Mouse (Mus musculus) stomach, postnatal 0 days (tissue): ENCODE measurements at regions not wholly inside any gene's neighbourhood (a gene's known extent, or its start where the extent isn't known, plus 50 kb on each side); places are given as distances from the start of the nearest gene placed in this dataset.

Experiments
- ATAC-seq: fragments of 200-750 bp; cut with Nextera tagmentation; 2 replicates; pipeline ENCODE4 v1.8.0; 2017; ENCODE audit not compliant: low FRiP score, low TSS enrichment
- DNase-seq: peaks from one replicate; pipeline ENCODE4 v3.0.0-alpha.2; 2016; ENCODE audit warnings: low spot score
- H3K27ac ChIP-seq: fragments of 300-500 bp; sonication (generic); replicated peaks from 2 replicates; pipeline ENCODE4 v1.5.1; 2014; ENCODE audit warnings: mild to moderate bottlenecking, control low read depth
- H3K27me3 ChIP-seq: fragments of 300-500 bp; sonication (generic); 2 replicates; pipeline ENCODE4 v1.6.1; 2014; ENCODE audit warnings: low read length; ENCODE audit not compliant: control insufficient read depth, insufficient read depth
- H3K36me3 ChIP-seq: fragments of 300-500 bp; sonication (generic); 2 replicates; pipeline ENCODE4 v1.6.1; 2014; ENCODE audit warnings: low read length, mixed read lengths; ENCODE audit not compliant: control insufficient read depth, insufficient read depth
- H3K4me1 ChIP-seq: fragments of 300-500 bp; sonication (generic); replicated peaks from 2 replicates; pipeline ENCODE4 v1.6.1; 2014; ENCODE audit warnings: antibody characterized with exemption; ENCODE audit not compliant: control insufficient read depth, insufficient read depth
- H3K4me2 ChIP-seq: fragments of 300-500 bp; sonication (generic); replicated peaks from 2 replicates; pipeline ENCODE4 v1.6.1; 2014; ENCODE audit warnings: low read depth, mild to moderate bottlenecking, control low read depth, moderate library complexity
- H3K4me3 ChIP-seq: fragments of 300-500 bp; sonication (generic); 2 replicates; pipeline ENCODE4 v1.5.1; 2014; ENCODE audit warnings: low read depth, low read length, control low read depth
- H3K9ac ChIP-seq: fragments of 300-500 bp; sonication (generic); 2 replicates; pipeline ENCODE4 v1.6.1; 2014; ENCODE audit warnings: mild to moderate bottlenecking, low read length, control low read depth, mixed read lengths
- H3K9me3 ChIP-seq: fragments of 300-500 bp; sonication (generic); 2 replicates; pipeline ENCODE4 v1.6.1; 2016; ENCODE audit warnings: low read length; ENCODE audit not compliant: control insufficient read depth
- CTCF ChIP-seq: IDR thresholded peaks from 2 replicates; pipeline ENCODE4 v1.5.1; 2016; ENCODE audit warnings: antibody characterized with exemption, low read depth, mild to moderate bottlenecking, moderate library complexity
- EP300 ChIP-seq: optimal IDR thresholded peaks from 2 replicates; pipeline ENCODE3; 2016; ENCODE audit warnings: antibody characterized with exemption
- WGBS: fragments of 180-500 bp; shearing (Covaris S2); extraction: QIAGEN DNeasy Blood & Tissue Kit; methylation state at CpG from one replicate; pipeline ENCODE4 v1.1.7; 2014; 5-methylcytosine and 5-hydroxymethylcytosine counted together

DNA sequence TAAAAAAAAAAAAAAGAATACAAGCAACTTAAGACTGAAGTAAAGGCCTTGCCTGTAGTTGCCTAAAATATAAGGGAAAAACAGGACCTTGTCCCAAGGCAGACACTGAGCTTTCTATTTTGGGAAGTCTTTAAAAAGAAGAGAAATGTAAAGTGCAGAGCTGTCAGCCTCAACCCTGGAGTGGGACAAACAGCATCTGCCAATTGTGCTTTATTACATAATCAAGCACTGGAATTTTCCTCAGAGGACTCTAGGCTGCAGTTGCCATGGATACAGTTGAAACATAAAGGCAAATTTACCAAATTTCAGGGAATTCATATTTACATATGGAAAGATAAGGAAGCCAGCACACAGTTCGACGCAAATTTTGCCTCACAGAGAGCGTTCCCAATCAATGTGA is 406.7 kb downstream of the Gm597 start:
- no peaks in the 10 kb centered on the region for H3K4me1 ChIP-seq
- no peak overlapping the region for H3K4me2 ChIP-seq
- no peak overlapping the region for H3K9ac ChIP-seq
- no peak for ATAC-seq
- DNase-seq: no peak
- H3K9me3 ChIP-seq: no peaks in the 10 kb centered on the region
- no peak overlapping the region for H3K27ac ChIP-seq
- H3K27me3 ChIP-seq: no peaks in the 10 kb centered on the region
- no peaks in the 10 kb centered on the region for H3K36me3 ChIP-seq
- H3K4me3 ChIP-seq: no peak overlapping the region
- TF ChIP-seq CTCF (no peak), EP300 (no peak)
- WGBS: 65% methylated on average over 3 of the region's 3 CpGs

DNA sequence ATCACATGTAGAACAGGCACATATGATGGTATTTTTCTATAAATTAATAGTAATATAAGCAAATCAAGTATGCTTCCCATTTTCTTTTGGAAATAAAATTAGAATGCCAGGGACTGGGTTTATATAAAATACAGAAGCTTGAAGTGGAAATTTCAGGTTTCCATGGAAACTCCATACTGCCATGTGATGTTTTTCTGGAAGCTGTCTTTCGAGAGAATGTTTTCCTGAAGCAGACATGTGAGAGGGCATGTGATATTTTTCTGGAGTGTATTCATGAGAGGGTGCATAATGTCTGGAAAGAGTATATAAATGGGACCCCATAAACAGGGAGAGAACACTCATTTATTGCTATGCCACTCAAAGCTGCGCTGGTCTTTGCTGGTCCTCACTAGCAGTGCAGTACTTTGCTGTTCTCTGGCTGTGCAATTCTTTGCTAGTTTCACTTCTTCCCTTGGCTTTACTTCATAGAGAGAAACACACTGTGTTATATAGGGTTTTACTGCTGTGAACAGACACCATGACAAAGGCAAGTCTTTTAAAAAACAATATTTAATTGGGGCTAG is 430.6 kb downstream of the Gm597 start:
- Histone ChIP-seq H3K4me1 (no peaks in the 10 kb centered on the region), H3K27me3 (no peaks in the 10 kb centered on the region), H3K4me2 (no peak overlapping the region), H3K4me3 (no peak overlapping the region), H3K27ac (no peak overlapping the region), H3K36me3 (no peaks in the 10 kb centered on the region), H3K9me3 (no peaks in the 10 kb centered on the region), H3K9ac (no peak overlapping the region)
- no peak for ATAC-seq
- DNase-seq: no peak
- 76% methylated on average over 2 of the region's 2 CpGs for WGBS
- TF ChIP-seq CTCF (no peak), EP300 (no peak)

GRCm38 (mm10) chr1:28348572-28348971 is 431.5 kb downstream of the Gm597 start:
- no peak overlapping the region for H3K4me3 ChIP-seq
- H3K27me3 ChIP-seq: no peaks in the 10 kb centered on the region
- H3K27ac ChIP-seq: no peak overlapping the region
- no peak for TF ChIP-seq EP300
- no peak for TF ChIP-seq CTCF
- no peak overlapping the region for H3K4me2 ChIP-seq
- H3K4me1 ChIP-seq: no peaks in the 10 kb centered on the region
- ATAC-seq: no peak
- WGBS: 48% methylated on average over 3 of the region's 3 CpGs
- H3K9me3 ChIP-seq: no peaks in the 10 kb centered on the region
- H3K9ac ChIP-seq: no peak overlapping the region
- DNase-seq: no peak
- H3K36me3 ChIP-seq: no peaks in the 10 kb centered on the region

- no peak overlapping the region for H3K9ac ChIP-seq
- 59% methylated on average over 1 of the region's 1 CpGs for WGBS
- H3K27ac ChIP-seq: no peak overlapping the region
- no peaks in the 10 kb centered on the region for H3K9me3 ChIP-seq
- no peak for TF ChIP-seq EP300
- TF ChIP-seq CTCF: no peak
- H3K4me3 ChIP-seq: no peak overlapping the region
- DNase-seq (no peak), ATAC-seq (no peak)
- H3K27me3 ChIP-seq: no peaks in the 10 kb centered on the region
- H3K36me3 ChIP-seq: no peaks in the 10 kb centered on the region
- no peaks in the 10 kb centered on the region for H3K4me1 ChIP-seq
- H3K4me2 ChIP-seq: no peak overlapping the region
Observed at GRCm38 (mm10) chr1:28340054-28340453, 440.0 kb downstream of the Gm597 start.

GRCm38 (mm10) chr1:28334366-28334765 is 445.7 kb downstream of the Gm597 start:
- Histone ChIP-seq H3K9me3 (no peaks in the 10 kb centered on the region), H3K27me3 (no peaks in the 10 kb centered on the region), H3K4me2 (no peak overlapping the region), H3K4me3 (no peak overlapping the region), H3K27ac (no peak overlapping the region), H3K9ac (no peak overlapping the region), H3K36me3 (no peaks in the 10 kb centered on the region), H3K4me1 (no peaks in the 10 kb centered on the region)
- ATAC-seq (no peak), DNase-seq (no peak)
- 77% methylated on average over 3 of the region's 3 CpGs for WGBS
- no peak for TF ChIP-seq EP300
- TF ChIP-seq CTCF: no peak

DNA sequence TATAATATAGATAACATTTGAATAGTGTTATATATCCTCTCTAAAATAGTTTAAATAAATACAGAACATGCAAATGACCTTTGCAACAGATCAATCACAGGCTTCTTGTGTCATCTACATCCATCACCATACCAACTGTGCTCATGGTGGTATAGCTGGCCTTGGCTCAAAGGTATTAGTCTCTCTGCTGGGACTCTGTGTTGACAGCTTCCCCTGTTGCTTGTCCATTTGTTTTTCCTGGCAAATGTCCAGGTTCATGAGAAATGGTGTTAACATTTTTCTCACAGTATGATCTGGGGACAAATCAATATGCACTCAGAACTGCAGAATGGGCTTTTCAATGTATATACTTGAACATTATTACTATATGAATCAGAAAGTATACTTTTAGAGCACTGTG is 448.0 kb downstream of the Gm597 start:
- Histone ChIP-seq H3K27me3 (no peaks in the 10 kb centered on the region), H3K27ac (no peak overlapping the region), H3K9me3 (no peaks in the 10 kb centered on the region), H3K36me3 (no peaks in the 10 kb centered on the region), H3K4me2 (no peak overlapping the region), H3K9ac (no peak overlapping the region), H3K4me1 (no peaks in the 10 kb centered on the region), H3K4me3 (no peak overlapping the region)
- DNase-seq: no peak
- no peak for TF ChIP-seq EP300
- TF ChIP-seq CTCF: no peak
- ATAC-seq: no peak
